Mouse (Mus musculus): ENCODE results near the gene Gm14692.
"Not testable (repeated sequence)": the region's sequence is repeated elsewhere in the genome, so short reads cannot be mapped to it uniquely, and the experiment has no call there.

The Gm14692 gene

DNA sequence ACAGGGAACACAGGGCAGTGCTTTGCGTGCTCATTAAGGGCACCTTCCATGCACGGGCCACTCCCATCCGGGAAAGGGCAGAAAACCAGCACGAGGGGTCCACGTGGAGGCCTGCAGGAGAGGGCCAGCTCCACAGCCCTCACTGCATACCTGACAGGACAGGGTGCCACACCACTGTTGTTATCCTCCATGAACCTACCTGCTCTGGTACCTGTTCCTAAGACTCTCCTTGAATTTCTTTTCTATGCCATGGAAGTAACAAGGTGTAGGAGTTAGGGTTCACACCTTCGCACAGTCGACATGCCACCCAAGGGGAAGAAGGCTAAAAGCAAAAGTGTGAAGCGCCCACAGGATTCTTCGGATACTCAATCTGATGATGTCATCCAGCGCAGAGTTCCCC lies at the start of gene Gm14692:
TSS of gene Gm14692 (plus strand) at position 301 of the 400 bp plus-strand sequence.
- not testable (repeated sequence) for DNase-seq (ENCODE audit: low read depth, low spot score)

DNA sequence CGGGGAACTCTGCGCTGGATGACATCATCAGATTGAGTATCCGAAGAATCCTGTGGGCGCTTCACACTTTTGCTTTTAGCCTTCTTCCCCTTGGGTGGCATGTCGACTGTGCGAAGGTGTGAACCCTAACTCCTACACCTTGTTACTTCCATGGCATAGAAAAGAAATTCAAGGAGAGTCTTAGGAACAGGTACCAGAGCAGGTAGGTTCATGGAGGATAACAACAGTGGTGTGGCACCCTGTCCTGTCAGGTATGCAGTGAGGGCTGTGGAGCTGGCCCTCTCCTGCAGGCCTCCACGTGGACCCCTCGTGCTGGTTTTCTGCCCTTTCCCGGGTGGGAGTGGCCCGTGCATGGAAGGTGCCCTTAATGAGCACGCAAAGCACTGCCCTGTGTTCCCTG lies 2.0 kb upstream of the Gm14692 start, which contains the start of gene Gm1140:
TSS of gene Gm1140 (minus strand) at position 101 of the 400 bp plus-strand sequence.
- not testable (repeated sequence) for DNase-seq (ENCODE audit: low read depth, low spot score)

Measured in retina, postnatal 7 days (tissue).